Mouse (Mus musculus): ENCODE measurements around the gene Gga2.

DNA sequence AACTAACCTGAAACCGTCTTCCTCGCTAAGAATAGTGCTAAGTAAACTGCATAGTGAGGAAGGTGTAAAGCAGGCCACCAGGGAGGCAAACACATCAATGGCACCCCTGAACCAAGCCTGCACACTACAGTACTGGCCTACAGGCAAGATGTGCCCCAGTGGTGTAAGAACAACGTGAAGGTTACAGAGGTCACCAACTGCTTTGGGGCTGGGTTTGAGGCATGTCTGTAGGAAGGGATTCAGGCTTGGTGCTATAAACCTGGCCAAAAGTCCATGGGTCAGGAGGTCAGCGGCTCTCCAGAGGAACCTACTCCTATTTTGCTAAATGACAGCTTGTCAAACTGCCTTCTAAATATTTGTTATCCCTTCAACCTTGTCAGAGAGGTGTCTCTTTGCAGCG, 35.6 kb upstream of the Gga2 start:
- no peak for TF ChIP-seq CTCF (IDR thresholded peaks at IDR 0.05; ENCODE audit: insufficient read depth, low read depth, low read length)
- TF ChIP-seq POLR2A (IDR thresholded peaks at IDR 0.05; ENCODE audit: insufficient read depth, low read depth, low read length): no peak
